Mouse (Mus musculus) liver, embryonic 12.5 days (tissue): ENCODE data around the gene Cep68. TPM values are rescaled to one million over a fixed set of nuclear protein-coding genes. Genes with fewer than 3 reads are reported as not detected.

Source experiments
- ATAC-seq: fragments of 200-750 bp; cut with Nextera tagmentation; 2 replicates; pipeline ENCODE4 v1.8.0; 2017; ENCODE audit warnings: moderate number of reproducible peaks, mild to moderate bottlenecking, moderate library complexity
- H3K27ac ChIP-seq: fragments of 300-500 bp; sonication (generic); 2 replicates; pipeline ENCODE4 v1.5.1; 2016; ENCODE audit warnings: mild to moderate bottlenecking
- H3K27me3 ChIP-seq: fragments of 300-500 bp; sonication (generic); replicated peaks from 2 replicates; pipeline ENCODE4 v1.6.1; 2016; ENCODE audit warnings: mild to moderate bottlenecking, moderate library complexity
- H3K36me3 ChIP-seq: fragments of 300-500 bp; sonication (generic); 2 replicates; pipeline ENCODE4 v1.6.1; 2016; ENCODE audit warnings: mild to moderate bottlenecking, moderate library complexity
- H3K4me1 ChIP-seq: fragments of 300-500 bp; sonication (generic); 2 replicates; pipeline ENCODE4 v1.6.1; 2016
- H3K4me2 ChIP-seq: fragments of 300-500 bp; sonication (generic); 2 replicates; pipeline ENCODE4 v1.6.1; 2016; ENCODE audit warnings: mild to moderate bottlenecking, moderate library complexity
- H3K4me3 ChIP-seq: fragments of 300-500 bp; sonication (generic); 2 replicates; pipeline ENCODE4 v1.5.1; 2016; ENCODE audit warnings: mild to moderate bottlenecking, moderate library complexity
- H3K9ac ChIP-seq: fragments of 300-500 bp; sonication (generic); 2 replicates; pipeline ENCODE4 v1.6.1; 2016; ENCODE audit warnings: mild to moderate bottlenecking, moderate library complexity
- H3K9me3 ChIP-seq: fragments of 300-500 bp; sonication (generic); replicated peaks from 2 replicates; pipeline ENCODE4 v1.6.1; 2016; ENCODE audit warnings: mild to moderate bottlenecking, moderate library complexity
- WGBS: fragments of 180-500 bp; shearing (Covaris S2); methylation state at CpG from one replicate; pipeline ENCODE4 v1.1.7; 2016; ENCODE audit not compliant: insufficient replicate concordance; 5-methylcytosine and 5-hydroxymethylcytosine counted together
- polyA plus RNA-seq: library from polyadenylated mRNA; unstranded; fragments of >200 nt; fragmentation: Nextera tagmentation; extraction: Ambion mirVana; gene quantifications from 2 replicates; pipeline ENCODE4 v1.2.1, GENCODE M21; 2016

Gene Cep68
- polyA plus RNA-seq, 1 experiment from 2014 or later, result 14.3 TPM

DNA sequence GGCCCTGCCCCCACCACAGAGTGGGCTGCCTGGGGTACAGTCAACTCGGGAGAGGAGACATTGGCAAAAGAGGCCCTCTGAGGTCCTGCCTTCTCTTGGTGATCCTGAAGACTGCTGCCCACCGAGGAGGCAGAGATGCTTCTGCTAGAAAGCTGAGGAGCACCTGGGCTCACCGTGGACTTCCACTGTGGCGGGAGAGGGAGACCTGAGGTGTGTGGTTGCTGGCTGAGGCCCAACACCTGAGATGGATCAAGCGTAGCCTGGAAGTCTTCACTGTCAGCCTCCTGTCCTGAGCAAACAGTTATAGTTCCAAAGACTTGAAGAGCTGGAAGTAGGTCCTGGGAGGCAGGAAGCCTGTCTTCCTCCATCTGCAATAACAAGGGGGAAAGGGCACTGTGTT is 8.9 kb downstream of the Cep68 start:
- 79% methylated on average over 5 of the region's 5 CpGs for WGBS
- Histone ChIP-seq H3K4me3 (no peak overlapping the region), H3K4me1 (peaks cover 27% of the 10 kb centered on the region), H3K27me3 (no peaks in the 10 kb centered on the region), H3K9me3 (no peaks in the 10 kb centered on the region), H3K4me2 (no peak overlapping the region), H3K9ac (no peak overlapping the region), H3K27ac (no peak overlapping the region), H3K36me3 (peaks cover 85% of the 10 kb centered on the region)
- ATAC-seq, result no peak

DNA sequence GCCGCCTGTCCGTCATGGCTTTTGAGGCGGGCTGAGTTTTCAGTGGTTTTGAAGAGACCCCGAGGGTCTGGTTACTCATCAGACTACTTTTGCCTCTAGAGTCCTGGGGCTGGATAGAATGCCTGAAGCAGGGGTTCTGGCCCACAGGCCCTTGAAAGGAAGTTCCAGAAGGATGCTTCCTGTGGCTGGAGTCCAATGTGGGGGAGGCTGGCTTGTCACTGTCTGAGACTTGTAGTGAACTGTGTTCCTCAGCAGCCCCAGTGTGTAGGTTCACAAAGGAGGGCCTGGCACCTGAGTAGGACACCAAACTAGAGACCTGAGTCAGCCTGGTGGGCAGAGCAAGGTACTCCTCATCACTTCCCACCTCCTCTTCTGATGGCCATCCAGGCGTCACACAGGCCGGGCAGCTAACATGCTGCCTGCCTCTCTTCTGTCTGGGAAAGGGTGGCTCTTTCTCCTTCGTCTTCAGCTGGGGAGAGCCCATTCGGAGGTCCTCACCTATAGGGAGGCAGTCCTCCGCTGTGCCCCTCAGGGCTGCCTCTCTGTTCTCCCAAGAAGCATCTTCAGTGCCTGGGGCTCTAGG is 9.9 kb downstream of the Cep68 start:
- WGBS, result 82% methylated on average over 9 of the region's 9 CpGs
- ATAC-seq, result no peak
- Histone ChIP-seq H3K4me2 (no peak overlapping the region), H3K27me3 (no peaks in the 10 kb centered on the region), H3K4me3 (no peak overlapping the region), H3K4me1 (peaks cover 19% of the 10 kb centered on the region), H3K9ac (no peak overlapping the region), H3K27ac (no peak overlapping the region), H3K9me3 (no peaks in the 10 kb centered on the region), H3K36me3 (peaks cover 88% of the 10 kb centered on the region)

DNA sequence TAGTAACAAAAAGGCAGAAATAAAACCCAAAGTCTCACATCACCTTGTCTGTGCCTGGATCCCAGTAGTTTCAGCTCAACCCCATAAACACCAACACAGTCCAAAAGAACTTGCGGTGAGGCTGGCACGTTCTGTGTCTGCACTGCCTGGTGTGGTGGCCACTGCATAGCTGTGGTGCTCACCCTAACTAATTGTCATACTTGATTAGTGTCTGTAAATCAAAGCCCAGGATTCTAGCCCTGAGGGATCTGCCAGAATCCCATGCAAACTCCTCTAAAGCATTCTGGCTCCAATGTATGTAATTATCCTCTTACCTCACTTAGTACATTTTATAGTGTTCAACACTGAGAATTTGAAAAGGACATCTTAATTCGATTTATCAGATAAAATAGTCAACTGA is 11.3 kb downstream of the Cep68 start:
- Histone ChIP-seq H3K4me2 (no peak overlapping the region), H3K4me3 (no peak overlapping the region), H3K36me3 (peaks cover 92% of the 10 kb centered on the region), H3K27ac (no peak overlapping the region), H3K9ac (no peak overlapping the region), H3K4me1 (peaks cover 5% of the 10 kb centered on the region), H3K9me3 (no peaks in the 10 kb centered on the region), H3K27me3 (no peaks in the 10 kb centered on the region)
- WGBS, result 83% methylated on average over 3 of the region's 3 CpGs
- no peak for ATAC-seq

DNA sequence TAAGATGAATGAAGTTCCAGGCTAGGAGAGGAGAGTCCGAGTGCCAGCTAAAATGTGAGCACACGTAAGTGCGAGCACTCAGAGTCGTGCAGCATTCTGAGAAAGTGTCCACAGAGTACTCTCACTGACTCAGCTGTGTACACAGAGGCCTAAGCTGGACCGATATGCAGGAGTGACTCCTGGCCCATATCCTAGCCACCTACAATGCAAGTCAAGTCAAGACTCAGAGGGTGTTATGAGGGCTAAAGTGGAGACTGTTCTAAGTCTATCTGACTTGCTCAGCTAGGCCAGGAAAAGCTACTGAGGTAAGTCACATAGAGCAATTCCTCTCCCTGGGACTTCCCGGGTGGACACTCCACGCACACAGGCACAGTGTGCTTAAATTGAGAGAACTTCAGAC is 12.2 kb downstream of the Cep68 start:
- Histone ChIP-seq H3K4me1 (no peaks in the 10 kb centered on the region; the same call in 1 of the 2 replicates), H3K9ac (no peak overlapping the region), H3K9me3 (no peaks in the 10 kb centered on the region), H3K4me2 (no peak overlapping the region), H3K36me3 (peaks cover 96% of the 10 kb centered on the region), H3K27me3 (no peaks in the 10 kb centered on the region), H3K27ac (no peak overlapping the region), H3K4me3 (no peak overlapping the region)
- WGBS, result 88% methylated on average over 7 of the region's 7 CpGs
- ATAC-seq, result no peak

DNA sequence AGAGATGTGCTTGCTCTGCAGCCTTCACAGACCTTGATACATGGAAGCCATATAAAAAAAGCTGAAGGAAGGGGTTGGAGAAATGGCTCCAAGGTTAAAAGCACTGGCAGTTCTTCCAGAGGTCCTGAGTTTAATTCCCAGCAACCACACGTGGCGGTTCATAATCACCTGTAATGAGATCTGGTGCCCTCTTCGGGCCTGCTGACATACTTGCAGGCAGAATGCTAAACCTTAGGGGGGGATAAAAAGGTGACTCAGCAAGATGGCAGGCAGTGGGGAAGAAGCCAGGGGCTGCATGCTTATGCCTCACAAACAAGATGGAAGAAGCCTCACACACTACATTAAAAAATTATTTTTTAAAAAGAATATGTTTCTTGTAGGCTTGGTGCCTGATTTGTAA is 15.0 kb downstream of the Cep68 start:
- no peak overlapping the region for H3K27ac ChIP-seq
- H3K36me3 ChIP-seq, result peaks cover 95% of the 10 kb centered on the region
- H3K27me3 ChIP-seq, result no peaks in the 10 kb centered on the region
- no peak overlapping the region for H3K9ac ChIP-seq
- WGBS, result 66% methylated on average over 3 of the region's 3 CpGs
- no peak overlapping the region for H3K4me3 ChIP-seq
- peaks cover 25% of the 10 kb centered on the region for H3K4me1 ChIP-seq
- no peaks in the 10 kb centered on the region for H3K9me3 ChIP-seq
- ATAC-seq, result no peak
- no peak overlapping the region for H3K4me2 ChIP-seq

DNA sequence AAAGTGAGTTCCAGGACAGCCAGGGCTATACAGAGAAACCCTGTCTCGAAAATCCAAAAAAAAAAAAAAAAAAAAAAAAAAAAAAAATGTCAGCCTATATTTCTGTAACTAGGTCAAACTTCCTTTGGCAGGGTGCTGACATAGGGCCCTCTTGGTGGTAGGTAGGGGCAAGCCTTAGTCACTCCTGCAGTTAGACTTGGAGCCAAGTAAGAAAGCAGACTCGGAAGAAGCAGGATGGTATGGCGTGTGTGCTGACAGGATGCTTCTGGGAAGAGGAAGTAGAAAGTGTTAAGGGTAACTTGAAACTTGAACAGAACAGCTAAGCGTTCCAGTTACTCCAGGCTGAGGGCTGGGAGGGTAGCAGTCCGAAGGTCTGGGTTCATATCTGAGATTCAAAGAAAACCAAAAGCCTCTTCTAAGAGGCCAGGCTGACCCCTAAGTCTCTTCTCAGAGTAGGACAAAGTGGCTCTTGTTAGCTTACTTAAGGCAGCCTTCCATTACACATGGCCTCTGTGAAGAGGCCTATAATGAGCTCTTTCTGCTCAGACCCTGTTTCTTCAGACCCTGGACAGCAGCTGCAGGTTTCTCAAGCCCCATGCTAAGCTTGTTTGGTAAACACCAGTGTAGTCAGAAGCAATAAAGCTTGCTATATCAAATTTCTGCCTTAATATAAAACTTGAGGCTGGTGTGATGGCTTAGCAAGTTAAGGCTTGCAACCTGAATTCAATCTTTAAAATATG is 17.0 kb downstream of the Cep68 start:
- Histone ChIP-seq H3K36me3 (peaks cover 96% of the 10 kb centered on the region), H3K27me3 (no peaks in the 10 kb centered on the region), H3K4me2 (no peak overlapping the region), H3K4me1 (peaks cover 27% of the 10 kb centered on the region), H3K9me3 (no peaks in the 10 kb centered on the region), H3K27ac (peak overlapping the region; percentile 80), H3K4me3 (no peak overlapping the region), H3K9ac (no peak overlapping the region)
- ATAC-seq, result peak; percentile 16; the same call in 1 of the 2 replicates
- 66% methylated on average over 4 of the region's 5 CpGs for WGBS

DNA sequence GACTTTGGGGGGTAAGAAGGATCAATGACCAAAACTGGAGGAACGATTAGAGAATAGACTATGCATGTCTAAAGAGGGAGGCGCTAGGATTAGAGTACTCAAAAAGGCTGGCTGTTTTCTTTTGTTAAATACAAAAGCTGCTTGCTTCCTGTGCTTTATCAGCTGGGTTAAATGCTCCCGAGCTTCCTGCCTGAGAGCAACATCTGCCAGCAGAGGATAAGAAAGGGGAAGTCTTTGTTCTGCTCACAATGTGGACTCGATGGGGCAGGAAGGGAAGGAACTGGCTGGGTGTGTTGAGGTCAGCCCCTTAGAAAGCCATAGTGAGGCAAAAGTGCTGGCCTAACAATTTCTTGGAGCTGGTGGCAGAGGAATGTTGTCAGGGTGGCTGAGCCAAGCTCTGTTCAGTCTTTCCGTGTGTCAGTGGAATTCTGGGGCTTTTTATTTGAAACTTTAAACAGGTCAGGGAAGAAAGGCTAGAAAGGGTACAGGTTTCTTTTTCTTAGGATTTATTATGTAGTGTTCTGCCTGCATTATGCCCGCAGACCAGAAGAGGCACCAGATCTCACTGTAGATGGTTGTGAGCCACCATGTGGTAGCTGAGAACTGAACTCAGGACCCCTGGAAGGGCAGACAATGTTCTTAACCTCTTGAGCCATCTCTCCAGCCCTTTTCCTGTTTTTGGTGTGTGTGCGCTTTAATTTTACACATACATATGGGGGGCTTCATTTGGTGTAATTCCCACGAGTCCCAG is 17.9 kb downstream of the Cep68 start:
- Histone ChIP-seq H3K4me2 (peak overlapping the region; percentile 20), H3K4me3 (no peak overlapping the region), H3K27me3 (no peaks in the 10 kb centered on the region), H3K9me3 (no peaks in the 10 kb centered on the region), H3K36me3 (peaks cover 91% of the 10 kb centered on the region), H3K9ac (no peak overlapping the region; the same call in 1 of the 2 replicates), H3K4me1 (peaks cover 27% of the 10 kb centered on the region), H3K27ac (peak overlapping the region; percentile 80)
- ATAC-seq, result peak; percentile 83
- WGBS, result 22% methylated on average over 8 of the region's 8 CpGs

DNA sequence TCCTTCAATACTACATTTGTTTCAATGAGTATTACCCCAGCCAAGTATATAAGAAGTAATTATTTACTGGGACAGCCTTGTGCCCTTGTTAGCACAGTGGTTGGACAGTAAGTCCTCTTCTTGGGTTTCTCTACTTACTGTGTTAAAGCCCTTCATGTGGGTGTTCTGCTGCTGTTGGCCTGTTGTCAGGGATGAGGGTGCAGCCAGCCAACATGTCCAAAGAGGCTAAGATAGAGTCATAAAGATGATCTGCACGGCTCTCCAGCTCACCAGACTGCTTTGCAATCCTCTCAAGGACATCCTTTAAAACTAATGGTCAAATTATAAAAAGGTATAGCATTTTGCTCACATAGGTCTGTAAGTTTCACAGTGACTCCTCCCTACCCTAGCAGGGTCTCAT is 18.9 kb downstream of the Cep68 start:
- H3K4me3 ChIP-seq, result no peak overlapping the region
- peak overlapping the region; percentile 80; the same call in 1 of the 2 replicates for H3K27ac ChIP-seq
- peaks cover 91% of the 10 kb centered on the region for H3K36me3 ChIP-seq
- H3K4me1 ChIP-seq, result peaks cover 27% of the 10 kb centered on the region
- no peak for ATAC-seq
- WGBS, result 84% methylated on average over 1 of the region's 1 CpGs
- no peak overlapping the region for H3K9ac ChIP-seq
- no peaks in the 10 kb centered on the region for H3K27me3 ChIP-seq
- H3K9me3 ChIP-seq, result no peaks in the 10 kb centered on the region
- no peak overlapping the region; the same call in 1 of the 2 replicates for H3K4me2 ChIP-seq

DNA sequence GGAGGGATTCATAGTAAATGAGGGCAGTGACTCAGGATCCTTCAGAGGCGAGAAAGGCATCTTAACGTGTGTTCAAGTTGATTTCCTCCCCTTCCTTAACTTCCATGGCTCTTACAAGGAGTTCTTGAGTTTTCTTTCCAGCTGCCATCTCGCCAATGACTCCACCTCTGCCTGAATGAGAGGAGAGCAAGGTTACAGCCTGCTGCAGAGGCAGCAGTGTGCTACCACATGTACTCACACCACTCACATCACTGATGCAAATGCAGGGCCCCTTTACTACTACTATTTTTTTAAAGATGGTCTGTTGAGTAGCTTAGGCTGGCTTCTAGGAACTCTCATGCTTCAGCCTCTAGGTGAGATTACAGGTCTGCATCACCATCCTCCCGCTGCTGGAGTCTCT is 19.9 kb downstream of the Cep68 start:
- H3K4me1 ChIP-seq, result peaks cover 27% of the 10 kb centered on the region

DNA sequence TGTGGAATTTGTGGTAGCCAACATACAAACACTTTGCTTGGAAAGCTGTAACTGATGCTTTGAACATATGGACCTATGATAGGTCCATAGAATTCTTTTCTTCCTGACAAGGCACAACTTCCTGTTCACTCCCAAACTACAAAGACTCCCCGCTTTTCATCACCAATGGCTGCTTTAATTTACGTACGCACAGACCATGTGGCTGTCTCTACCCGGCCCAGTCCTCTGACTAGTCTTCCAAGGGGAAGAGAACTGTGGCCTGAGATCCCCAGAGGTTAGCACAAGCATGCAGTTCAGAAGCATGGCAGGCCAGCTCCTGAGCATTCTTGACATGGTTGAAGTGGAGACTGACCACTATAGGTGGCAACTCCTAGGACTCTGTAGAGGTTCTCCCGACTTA is 20.6 kb downstream of the Cep68 start:
- ATAC-seq, result no peak
- Histone ChIP-seq H3K9me3 (no peaks in the 10 kb centered on the region), H3K27ac (no peak overlapping the region), H3K4me1 (peaks cover 27% of the 10 kb centered on the region), H3K4me2 (no peak overlapping the region), H3K4me3 (no peak overlapping the region), H3K27me3 (no peaks in the 10 kb centered on the region), H3K9ac (no peak overlapping the region), H3K36me3 (peaks cover 92% of the 10 kb centered on the region)
- WGBS, result 72% methylated on average over 5 of the region's 5 CpGs

More for the DNA sequence above, 19.9 kb downstream of the Cep68 start:
- H3K4me2 ChIP-seq, result no peak overlapping the region
- 70% methylated on average over 4 of the region's 4 CpGs for WGBS
- H3K9ac ChIP-seq, result no peak overlapping the region
- H3K4me3 ChIP-seq, result no peak overlapping the region
- H3K36me3 ChIP-seq, result peaks cover 91% of the 10 kb centered on the region
- H3K27ac ChIP-seq, result no peak overlapping the region
- no peaks in the 10 kb centered on the region for H3K9me3 ChIP-seq
- H3K27me3 ChIP-seq, result no peaks in the 10 kb centered on the region
- ATAC-seq, result no peak

DNA sequence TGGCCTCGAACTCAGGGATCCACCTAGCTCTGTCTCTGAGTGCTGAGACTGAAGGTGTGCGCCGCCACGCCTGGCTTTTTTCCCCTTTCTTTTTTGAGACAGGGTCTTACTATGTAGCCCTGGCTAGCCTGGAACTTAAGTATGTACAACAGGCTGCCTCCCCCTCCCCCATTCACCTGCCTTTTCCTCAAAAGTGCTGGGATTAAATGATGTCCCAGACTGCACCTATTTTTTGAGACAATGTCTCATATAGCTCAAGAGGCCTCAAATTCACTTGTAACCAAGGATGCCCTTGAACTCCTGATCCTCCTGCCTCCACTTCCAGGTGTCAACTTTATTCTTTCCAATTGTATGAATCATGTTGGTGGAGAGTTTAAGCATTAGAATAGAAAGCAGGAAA is 23.3 kb downstream of the Cep68 start:
- Histone ChIP-seq H3K4me2 (no peak overlapping the region), H3K4me1 (peaks cover 19% of the 10 kb centered on the region), H3K36me3 (peaks cover 90% of the 10 kb centered on the region), H3K9ac (no peak overlapping the region), H3K4me3 (no peak overlapping the region), H3K27ac (no peak overlapping the region), H3K9me3 (no peaks in the 10 kb centered on the region), H3K27me3 (no peaks in the 10 kb centered on the region)
- no peak for ATAC-seq
- 92% methylated on average over 4 of the region's 4 CpGs for WGBS

DNA sequence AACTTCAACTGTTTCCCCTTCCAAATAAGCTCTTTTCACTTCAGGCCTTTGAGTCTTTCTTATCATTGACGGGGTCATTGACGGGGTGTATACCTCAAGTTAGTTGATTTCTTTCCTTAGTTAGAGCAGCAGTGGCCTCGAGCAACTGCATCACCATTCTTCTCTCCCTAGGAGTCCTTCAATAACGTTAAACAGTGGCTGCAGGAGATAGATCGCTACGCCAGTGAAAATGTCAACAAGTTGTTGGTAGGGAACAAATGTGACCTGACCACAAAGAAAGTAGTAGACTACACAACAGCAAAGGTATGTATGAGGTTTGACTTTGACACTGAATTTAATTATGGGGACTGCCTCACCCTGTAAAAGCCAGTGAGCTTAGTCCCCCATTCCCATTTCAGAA is 25.0 kb downstream of the Cep68 start:
- WGBS, result 81% methylated on average over 6 of the region's 6 CpGs
- ATAC-seq, result no peak
- H3K27me3 ChIP-seq, result no peaks in the 10 kb centered on the region
- no peak overlapping the region for H3K4me2 ChIP-seq
- H3K9me3 ChIP-seq, result no peaks in the 10 kb centered on the region
- H3K9ac ChIP-seq, result no peak overlapping the region
- H3K4me1 ChIP-seq, result peaks cover 2% of the 10 kb centered on the region; the same call in 1 of the 2 replicates
- H3K4me3 ChIP-seq, result no peak overlapping the region
- no peak overlapping the region for H3K27ac ChIP-seq
- peaks cover 88% of the 10 kb centered on the region for H3K36me3 ChIP-seq
